Mouse (Mus musculus) layer of hippocampus, postnatal 36 days (tissue): ENCODE results near the gene Bag2. TPM values are rescaled to one million over a fixed set of nuclear protein-coding genes. Genes with fewer than 3 reads are reported as not detected.
A peak's percentile ranks its signal among the peaks of the same experiment; 100 is the strongest.

Experiments
- DNase-seq, 2 experiments: peaks; one replicate each; pipeline ENCODE4 v3.0.0; 2022
- total RNA-seq, 2 experiments: library from RNA; stranded (reverse); gene quantifications; 2 replicates each; pipeline ENCODE4 v1.2.3; 2021

The Bag2 gene
- total RNA-seq, result 10 to 100 TPM; 10.3 to 11.3 TPM

DNA sequence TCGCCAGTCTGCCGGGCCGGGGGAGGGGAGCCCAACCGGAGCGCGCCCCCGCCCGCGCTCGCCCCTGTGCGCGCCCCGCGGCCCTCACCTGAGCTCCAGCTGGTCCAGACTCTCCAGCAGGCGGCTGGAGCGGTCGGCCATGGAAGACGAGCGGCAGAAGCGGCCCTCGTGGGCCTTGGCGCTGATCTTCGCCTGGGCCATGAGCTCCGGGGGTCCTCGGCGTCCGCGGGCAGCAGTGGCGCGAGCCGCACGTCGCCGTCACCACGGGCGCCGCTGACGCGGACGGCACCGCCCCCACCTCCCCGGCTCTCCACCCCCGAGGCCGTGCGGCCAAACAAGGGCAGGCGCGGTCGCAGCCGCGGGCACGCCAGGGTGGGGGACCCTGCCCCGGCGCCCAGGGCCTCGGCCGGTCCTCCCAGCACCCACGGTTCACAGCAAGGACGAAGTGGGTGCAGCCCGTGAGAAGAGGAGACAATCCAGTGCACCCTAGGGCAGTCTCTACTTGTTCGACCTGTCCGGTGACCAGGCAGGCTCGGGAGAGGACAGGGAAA is at the start of gene Bag2:
Gene Bag2 (minus strand): TSS at position 305 of the 551 bp plus-strand sequence.
- DNase-seq, result peak; percentile 53 to 58

DNA sequence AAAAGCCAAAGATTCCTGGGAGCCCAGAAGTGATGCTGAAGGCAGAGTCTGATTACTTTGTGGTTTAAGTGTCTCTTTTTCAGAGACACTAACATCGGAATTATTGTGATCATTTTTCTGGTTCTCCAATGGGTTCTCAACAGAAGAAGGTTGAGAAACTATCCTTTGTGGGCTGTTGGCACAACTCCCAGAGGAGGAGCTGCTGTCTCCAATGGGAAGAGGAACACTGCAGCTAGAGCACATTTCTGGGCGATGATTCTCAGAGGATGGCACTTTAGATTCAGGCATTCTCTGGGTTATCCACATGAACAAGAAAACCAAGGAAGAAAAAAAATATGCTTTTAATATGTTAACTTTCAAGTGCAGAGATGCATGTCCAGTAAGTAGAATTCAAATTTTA is 45.7 kb upstream of the Bag2 start:
- DNase-seq, result peak; percentile 10 to 21

DNA sequence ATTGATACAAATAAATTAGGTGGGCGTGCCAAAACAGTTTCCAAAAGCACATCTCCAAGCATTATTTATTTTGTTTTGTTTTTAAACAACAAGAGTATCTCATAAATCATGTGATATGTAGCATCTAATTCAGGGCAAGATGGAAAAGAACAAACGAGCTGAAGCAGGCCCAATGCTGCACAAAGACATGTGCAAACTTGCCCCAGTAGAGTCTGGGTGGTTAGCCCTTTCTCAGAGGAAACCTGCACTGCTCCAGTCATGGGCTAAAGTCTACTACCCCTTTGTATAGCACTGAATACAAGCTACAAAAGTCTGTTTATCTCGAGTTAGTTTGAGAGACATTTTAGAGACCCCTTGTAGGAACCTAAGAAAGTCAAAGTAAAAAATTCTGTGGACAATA is 42.0 kb upstream of the Bag2 start:
- DNase-seq, result no peak

DNA sequence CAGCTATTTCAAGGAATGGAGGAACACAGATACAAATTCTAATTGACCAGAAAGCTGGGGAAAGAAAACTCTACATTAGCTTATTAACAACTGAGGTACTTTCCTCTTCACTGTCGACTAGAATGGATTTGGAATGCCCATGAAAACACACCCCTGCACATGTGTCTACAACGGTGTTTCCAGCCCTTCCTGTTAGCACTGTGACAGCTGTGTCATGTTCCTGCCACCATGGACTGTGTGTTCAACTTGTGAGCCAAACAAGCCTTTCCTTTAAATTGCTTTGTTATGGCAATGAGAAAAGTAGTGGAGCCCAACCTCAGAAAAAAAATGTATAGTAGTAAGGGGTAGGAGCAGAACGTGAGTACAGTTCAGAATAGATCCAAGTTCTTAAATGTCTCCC is 30.9 kb upstream of the Bag2 start:
- DNase-seq, result no peak

DNA sequence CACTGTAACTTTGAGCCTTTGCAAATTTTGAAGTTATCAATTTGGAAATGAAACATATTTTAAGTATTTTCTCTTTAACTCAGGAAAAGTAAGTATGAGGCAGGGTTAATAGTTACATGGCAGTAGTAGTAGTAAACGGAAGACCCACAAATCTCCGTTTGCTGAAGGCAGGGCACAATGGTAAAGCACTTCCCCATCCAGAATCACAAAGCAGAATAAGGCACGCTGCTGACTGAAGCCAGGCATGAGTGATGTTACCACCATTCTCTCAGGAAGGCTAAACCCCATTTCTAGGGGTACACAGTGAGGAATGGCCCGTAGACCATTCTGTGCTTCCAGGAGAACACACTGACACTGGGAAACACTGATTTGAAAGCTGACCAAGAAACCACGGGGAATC is 30.5 kb upstream of the Bag2 start:
- no peak for DNase-seq

DNA sequence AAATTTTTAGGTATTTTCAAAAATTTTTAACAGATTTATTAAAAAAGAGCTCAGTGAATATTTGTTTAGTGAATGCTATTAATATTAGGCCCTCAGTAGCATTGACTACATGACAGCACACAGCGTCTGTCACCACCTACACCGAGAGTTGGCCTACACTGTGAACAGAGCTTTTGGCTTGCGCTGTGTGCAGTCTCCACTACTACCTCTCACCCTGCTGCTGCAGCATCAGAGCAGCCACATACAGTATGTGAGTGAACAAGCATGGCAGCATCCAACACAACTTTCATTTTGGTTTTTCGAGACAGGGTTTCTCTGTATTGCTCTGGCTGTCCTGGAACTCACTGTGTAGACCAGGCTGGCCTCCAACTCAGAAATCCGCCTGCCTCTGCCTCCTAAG is 27.0 kb upstream of the Bag2 start:
- DNase-seq, result peak in 1 of 2 experiments; percentile 24

DNA sequence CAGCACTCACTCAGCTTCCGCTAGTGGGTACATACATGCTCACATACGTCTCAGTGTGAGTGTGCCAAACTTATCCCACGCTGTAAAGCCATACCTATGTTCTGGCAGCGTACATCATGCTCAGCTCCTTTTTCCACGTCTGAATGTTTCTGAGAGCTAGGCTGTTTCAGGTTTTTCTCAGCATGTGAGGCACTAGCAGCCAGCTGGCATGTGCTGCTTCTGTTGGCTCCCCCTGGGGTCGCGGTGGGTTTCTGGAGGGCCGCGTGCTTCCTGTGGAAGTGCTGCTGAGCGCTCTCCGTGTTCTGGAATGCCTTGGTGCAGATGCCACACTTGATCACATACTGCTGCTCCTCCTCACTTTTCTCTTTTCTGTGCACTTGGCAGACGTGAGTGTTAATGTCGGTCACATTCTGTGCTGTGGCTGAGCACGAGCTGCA is 18.6 kb upstream of the Bag2 start:
- no peak for DNase-seq

DNA sequence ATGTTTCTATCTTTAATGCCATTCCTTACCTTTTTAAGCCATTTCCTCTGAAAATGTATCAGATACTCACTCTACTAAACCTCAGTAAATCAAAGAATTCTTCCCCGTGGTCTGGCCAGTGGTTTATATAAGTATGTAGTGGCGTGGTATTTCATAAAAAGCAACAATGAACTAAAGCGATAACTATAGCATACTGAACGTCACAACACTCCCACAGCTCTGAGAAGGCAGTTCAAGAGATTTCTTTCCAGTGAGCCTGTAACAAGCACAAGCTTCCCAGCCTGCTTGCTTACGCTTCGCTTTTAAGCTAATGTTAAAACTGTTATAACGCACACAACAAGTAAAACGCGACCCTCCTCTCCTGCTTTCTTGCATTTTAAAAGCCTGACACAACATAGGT is 14.5 kb upstream of the Bag2 start:
- no peak for DNase-seq

DNA sequence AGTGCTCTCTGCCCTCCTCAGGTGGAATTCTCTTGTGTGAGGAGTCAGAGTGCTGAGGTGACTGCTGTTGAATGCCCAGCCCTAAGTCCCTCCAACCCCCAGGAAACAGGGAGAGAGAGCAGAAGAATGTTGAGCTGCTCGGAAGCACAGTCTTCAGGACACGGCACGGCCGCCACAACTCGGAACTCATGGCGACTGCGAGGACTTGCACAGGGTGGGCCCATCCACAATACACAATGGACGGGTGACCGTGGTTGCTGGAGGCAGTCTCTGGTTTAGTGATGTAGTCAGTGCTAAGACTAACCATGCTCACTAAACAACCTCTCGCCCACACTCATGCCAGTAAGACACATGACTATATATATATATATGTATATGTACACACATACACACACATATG is 14.0 kb upstream of the Bag2 start:
- no peak for DNase-seq

DNA sequence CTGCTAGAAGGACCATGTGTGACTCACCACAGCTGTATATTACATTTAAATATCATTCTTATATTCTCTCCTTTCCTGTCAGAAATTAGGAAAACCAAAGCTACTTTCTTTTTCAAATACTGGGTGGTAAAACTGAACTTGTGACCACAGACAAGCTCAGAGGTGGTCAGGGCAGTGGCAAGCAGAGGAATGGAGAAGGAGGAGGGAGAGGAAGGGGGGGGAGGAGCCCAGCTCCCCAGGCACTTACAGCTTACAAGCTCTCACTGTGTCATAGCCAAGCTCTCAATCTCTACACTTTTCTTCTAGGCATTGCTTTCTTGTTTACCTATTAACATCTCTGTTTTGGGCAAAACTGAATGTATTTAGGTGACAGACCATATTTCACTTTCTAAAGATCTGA is 11.2 kb upstream of the Bag2 start:
- no peak for DNase-seq

DNA sequence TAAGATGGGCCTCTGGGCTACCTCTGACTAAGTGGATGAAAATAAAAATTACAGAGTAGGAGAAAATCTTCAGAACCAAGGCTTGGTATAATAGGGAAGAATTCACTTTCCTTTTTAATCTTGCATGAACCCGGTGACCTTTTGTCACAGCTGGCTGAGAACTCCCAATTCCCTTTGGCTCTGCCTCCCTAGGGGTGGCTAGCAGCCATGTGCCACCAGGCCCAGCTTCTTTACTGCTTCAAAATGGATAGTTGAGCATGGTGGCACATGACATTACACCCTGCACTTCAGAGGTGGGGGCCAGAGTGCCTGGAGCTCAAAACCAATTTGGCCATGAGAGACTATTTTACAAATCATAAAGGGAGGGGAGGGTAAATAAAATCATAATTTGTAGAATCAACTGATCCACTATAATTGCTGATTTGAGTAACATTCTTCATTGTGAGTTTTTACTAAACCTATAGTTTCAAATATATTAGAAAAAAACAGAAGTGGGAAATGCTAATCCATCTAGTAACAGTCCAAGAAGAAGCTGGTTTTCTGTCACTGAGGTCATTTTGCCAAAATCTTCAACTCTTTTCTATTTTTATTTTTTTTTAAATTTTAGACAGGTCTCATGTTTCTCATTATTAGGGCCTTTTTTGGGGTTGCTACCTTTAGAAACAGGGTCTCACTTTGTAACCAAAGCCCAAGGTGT is 10.6 kb upstream of the Bag2 start:
- no peak for DNase-seq

DNA sequence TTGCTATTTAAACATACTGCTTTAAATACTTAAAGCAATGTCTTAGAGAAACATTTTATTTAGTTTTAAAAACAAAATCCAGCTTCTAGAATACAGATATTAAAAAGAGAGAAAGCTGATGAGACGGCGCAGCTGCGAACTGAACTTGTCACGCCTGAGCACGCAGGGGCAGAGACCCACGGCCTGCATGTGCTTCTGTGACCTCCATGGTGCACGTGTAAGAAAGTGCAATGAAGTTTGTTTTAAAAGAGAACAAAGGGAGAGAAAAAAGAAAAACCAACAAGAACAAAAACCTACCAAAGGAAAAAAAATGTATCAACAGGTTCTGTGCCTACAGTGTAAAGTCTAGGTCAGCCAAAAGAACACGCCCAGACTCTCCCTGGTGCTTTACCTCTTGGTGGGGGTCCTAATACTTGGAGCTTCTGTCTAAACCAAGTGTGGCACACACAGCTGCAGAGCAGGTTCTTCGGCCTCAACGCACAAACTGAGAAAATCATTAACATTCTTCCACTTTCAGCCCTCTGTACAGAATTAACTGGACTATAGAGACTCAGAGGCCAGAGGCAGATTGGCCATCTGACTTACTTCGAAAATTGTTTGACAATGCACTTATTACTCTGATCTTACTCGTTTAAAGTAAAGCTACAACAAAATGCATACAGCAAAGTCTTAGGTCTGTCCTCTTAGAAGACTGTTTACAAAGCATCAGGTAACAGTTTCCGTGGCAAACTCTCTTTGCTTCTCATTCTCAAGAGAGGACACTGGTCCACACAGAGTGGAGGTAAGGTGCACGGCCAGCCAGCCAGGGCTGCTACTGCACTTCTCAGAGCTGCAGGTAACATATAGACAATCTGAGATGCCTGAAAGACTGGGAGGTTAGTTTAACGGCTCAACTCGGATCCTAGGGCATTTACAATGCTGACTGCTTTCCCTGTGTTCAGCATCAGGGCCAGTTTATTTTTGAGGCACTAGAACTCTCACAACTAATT is 9.2 kb upstream of the Bag2 start:
- no peak for DNase-seq

DNA sequence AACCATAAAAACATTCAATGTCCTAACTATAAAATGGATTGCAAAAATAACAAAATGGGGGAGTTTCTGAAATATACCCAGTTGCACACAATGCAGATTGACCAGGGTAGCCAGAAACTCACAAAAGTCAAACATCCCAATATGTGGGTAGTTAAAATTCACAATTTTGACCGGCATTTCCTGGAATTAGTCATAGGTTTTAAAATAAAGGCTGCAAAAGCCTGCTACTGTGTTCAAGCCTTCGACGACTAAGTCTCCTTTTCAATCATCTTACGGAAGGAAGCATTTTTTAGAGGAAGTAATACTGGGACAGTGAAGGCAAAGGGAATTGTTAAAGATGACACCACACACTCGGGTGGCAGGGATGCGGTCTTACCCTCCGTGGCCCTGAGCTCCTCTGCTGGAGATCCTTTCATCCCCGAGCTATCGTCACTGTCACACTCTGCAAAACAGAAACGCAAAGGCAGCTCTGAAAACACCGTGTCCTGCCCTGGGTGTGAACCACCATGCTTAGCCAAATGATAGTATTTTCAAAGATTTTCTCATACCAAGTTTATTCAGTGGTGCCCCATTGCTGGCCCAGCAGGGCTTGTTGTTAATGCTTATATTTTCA is 8.0 kb upstream of the Bag2 start:
- no peak for DNase-seq

DNA sequence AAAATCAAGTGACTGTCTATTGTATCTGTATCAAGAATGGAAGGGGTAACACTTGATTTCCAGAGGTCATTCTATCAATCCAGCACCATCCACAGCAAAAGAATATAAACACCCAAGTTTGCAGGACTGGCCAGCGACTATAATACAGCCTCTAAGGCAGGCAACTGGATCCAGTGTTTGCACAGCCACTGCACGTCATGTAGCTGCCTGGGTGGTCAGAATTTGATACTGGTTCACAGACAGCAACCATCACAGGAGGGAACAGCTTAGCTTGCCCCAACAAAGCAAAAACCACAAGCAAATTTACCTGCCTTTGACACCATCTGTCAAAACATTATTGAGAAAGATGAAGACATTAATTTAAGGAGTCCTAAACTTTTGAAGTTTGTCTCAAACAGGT is 6.2 kb upstream of the Bag2 start:
- no peak for DNase-seq

DNA sequence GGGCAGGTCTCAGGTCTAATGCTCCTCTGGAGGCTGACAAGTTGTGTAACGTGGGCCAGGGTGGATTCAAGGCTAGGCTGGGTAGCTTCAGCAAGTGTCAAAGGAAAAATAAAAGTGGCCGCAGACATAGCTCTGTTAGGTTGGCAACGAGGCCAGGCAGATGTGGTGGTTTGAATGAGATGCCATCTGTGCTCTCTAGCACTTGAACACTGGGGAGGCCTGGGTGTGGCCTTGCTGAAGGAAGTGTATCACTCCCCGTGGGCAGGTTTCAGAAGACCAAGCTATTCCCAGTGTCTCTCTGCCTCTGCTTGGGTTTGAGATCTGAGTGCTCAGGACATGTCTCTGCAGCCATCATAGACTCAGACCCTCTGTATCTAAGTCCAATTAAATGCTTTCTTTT is 893 bp upstream of the Bag2 start:
- no peak for DNase-seq

DNA sequence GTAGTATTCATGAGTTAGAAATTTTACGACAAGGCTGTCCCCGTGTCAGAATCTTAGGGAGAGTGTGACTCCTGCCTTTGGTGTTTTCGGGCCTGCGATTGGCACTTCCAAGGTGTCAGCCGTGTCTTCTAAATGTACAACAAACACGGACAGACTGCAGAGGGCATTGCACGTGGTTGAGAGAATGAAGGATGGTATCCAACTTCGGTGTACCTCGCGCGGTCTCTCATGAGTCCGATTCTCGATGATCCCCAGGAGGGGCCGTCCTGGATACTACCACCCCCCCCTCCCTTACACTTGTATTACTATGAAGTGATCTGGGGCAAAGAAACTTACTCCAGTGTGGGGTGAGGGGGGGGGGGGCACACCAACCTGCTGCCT is 572 bp downstream of the Bag2 start:
- DNase-seq, result no peak

DNA sequence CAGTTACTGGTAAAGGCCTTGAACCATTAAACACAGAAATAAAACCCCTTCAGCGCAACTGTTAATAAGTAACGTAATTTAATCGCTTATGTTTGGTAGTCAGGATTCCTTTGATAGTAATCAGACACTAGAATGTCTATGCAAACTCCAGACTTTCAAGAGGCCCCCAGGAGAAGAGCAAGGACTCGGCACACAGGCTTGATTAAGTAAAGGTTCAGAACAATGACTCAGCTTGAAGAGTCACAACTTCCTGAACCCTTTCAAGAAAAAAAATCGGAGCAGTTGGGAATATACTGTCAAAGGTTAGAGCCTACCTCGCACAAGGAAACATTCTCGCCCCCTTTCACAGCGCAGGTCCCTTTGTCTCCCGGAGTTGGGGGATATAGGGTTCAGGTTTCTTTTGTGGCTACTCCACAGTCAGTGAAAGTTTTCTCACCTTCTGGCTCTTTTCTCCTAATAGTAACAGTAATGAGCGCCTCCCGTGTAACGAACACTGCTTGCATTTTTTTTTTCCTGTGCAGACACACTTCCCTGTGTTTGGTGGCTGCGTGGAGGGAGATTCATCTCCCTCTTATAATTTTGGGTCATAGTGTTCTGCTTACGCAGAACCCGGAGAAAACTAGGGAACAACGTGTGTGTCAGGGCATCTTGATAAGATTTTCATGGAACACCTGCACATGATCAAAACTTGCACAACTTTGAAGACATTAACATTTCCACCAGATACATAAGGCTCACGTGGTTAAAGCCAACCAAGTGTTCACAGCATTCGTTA is 1.1 kb downstream of the Bag2 start:
- no peak for DNase-seq

DNA sequence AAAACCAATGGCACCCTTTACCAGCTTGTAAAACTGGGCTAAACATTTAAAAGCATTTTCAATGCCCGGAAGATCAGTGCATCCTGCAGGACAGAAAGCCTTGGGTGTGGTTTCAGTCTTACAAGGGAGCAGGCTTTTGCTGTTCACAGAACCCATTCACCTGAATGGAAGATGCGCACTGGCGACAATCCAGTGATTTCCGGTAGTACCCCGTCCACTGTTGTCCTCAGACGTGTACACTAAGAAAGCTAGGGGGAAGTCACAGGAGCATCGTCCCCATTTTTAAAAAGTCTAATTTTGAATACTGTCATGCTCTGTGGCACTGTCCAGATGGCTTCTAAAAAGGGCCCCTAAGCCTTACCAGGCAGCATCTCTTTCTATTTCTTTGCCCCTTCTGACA is 1.8 kb downstream of the Bag2 start:
- DNase-seq, result no peak

DNA sequence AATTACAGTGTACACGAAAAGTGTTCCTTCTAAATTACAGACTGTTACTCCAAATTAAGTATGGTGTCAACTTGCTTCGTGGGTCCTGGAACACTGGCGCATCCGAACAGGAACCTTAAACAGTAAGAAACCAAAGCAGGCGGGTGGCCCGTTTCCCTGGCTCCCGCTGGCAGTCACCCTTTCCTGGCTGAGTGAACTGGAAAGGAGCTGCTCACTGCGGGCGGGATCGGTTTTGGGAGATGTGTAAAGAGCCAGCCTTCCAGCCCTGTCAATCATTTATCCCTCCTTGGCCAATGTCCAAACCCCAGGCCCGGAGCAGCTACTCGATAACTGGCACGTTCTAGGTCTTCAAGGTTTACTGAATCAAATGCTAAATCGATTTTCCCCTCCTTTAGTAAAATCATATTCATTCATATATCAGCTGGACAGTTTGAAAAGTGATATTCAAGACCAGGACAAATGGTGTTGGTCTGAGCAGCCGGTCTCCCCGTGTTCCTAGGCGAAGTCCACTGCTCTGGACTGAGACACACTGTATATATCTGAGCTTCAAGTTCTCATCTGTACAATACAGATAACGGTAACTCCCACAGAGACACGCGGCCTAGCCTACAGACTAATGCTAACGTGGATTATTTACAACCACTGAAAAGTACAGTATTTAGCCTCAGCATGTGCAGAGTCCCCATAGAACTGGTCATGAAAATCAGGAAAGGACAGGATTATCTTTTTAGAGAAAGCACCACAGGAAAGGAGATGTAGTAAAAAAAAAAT is 2.4 kb downstream of the Bag2 start:
- no peak for DNase-seq

DNA sequence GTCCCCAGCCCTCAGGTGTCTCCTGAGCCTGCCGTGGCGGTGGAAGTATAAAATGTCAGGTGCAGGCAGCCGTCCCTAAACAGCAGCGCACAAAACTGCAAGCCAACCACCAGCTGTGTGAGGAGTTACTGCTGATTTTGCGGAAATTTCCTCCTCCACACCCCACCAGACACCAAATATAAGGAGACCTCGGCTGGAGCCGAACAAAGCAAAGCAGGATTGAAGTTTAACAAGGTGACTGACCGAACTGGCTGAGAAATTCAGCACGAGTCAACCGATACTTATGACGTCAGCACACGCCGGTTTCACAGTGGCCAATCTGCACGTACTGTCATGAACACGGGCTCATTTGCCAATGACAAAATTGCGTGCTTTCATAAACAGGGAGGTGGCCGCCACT is 3.5 kb downstream of the Bag2 start:
- no peak for DNase-seq

DNA sequence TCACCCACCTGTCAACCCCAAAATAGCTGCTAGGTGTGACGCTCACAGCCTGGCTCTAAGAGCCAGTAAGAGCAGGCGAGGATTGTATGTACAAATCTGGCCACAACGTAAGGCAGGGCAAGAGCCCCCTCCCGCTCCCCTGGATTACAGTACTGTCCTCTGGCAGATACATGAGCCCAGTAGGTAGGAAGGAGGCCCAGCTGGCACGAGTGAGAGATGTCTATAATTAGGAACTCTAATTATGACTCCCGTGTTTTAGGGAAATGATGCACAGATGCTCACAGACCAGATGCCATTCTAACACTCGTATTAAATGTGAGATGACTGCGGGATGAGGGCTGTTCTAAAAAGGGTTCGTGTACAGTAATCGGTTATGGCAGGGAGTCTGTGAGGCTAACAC is 6.3 kb downstream of the Bag2 start:
- peak in 1 of 2 experiments; percentile 27 for DNase-seq
